Mouse (Mus musculus): ENCODE data around the gene Tmem87a.

The Tmem87a gene

DNA sequence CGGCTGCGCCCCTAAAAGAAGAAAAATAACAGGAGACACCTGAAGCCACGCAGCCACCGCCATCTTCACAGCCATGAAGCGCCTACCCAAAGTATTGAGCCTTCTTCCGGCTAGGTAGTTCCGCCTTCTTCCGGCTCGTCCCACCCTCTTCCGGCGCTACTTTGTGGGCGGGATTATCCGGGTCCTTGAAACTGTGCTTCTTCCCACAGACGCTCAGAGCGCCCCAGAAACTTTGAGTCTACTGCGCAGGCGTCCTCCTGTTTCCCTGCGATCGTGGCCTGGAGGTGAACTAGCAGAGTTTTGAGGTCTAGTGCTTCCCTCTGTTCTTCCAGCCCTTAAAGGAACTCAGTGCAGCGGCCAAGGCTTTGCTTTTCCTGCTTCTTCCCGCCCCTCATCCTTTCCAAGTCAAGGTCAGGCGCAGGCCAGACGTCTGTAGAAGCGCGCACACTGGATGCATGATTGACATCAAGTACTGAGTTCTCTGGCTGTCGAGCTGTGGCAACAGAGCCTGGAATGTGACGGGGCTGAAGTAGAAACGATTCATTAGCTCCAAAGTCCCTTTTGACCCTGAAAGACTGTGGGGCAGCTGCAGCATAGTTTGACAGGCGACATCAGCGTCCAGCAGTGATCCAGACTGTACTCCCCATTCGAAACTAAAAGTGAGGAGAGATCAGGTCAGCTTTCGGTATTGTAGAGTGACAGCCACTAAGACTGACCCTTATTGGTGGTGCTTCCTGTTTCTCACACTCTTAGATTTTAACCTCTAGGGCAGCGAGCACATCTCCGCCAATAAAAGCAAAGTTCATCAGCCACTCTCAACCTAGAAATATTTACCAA, at the start of gene Tmem87a:
Gene Tmem87a (minus strand): TSS at position 128 of the 837 bp plus-strand sequence.
- DNase-seq (ENCODE audit: low spot score in 2 of 2): peak; percentile 89 to 94

- no peak for DNase-seq (ENCODE audit: low spot score in 2 of 2)
Measured at GRCm38 (mm10) chr2:120452600-120452999, 48.7 kb upstream of the Tmem87a start.

DNA sequence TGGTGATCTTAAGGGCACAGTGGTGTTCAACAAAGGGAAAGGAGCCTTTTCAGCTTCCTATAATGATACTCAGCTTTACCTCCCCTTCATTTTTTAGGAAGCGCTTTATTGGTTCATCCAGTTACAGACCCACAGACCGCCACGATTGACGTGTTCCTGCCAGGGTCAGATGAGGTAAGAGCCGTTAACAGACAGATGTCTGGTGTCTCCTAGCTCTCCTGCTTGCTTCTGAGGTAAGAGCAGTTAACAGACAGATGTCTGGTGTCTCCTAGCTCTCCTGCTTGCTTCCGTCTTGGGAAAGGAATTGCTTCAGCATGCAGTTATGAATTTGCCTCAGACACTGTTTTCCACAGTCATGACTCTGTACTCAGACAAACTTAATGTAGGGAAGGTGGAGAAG, 46.8 kb upstream of the Tmem87a start:
- no peak for DNase-seq (ENCODE audit: low spot score in 2 of 2)

GRCm38 (mm10) chr2:120447306-120447705, 43.4 kb upstream of the Tmem87a start:
- no peak for DNase-seq (ENCODE audit: low spot score in 2 of 2)

DNA sequence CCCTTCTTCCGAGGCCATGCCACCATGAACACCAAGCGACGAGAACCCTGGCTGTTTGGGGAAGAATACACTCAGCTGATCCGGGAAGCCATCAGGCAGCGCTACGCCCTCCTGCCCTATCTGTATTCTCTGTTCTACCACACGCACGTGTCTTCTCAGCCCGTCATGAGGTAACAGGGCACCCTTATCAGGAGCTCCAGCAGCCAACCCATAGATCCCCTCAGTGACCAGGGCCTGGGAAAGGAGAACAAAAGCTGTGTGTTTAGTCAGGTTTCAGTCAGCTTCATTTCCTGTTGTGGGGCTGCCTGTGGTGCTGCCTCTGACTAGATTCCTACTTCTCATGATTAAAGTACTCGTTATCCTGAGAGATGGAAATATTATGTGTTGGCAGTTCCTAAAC, 42.5 kb upstream of the Tmem87a start:
- DNase-seq (ENCODE audit: low spot score in 2 of 2): no peak

DNA sequence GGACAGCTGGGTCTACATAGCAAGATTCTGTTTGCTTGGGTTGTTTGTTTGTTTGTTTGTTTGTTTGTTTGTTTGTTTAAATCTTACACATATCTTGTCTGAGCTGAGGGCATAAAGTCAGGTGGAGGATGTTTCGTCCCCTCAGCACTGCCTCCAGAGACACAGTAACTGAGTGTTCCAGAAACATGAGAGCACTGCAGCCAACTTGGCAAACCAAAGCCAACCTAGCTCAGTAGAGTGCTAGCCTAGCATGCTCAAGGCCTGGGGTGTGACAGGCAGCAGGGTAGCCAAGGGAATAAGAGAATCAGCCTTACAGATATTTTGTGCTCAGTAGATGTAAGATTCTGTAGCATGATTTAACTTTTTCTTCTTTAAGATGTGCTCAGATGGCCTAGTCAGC, 40.6 kb upstream of the Tmem87a start:
- no peak for DNase-seq (ENCODE audit: low spot score in 2 of 2)

DNA sequence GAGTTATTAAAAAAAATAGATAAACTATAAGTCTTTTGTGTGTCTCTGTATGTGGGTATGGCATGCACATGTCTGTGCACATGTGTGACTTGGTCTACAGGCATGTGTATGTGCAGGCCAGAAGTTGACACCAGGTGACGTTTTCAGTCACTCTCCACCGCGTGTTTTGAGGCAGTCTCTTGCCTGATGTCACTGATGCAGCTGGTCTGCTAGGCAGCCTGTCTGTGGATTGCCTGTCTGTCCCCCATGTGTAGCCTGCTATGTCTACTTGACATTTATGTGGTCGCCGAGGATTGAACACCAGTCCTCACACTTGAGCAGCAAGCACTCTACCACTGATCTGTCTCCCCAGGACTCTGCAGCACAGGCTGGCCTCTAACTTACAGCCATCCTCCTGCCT, 20.5 kb upstream of the Tmem87a start:
- DNase-seq (ENCODE audit: low spot score in 2 of 2): no peak

- peak in 1 of 2 experiments; percentile 5 for DNase-seq (ENCODE audit: low spot score in 2 of 2)
Measured at GRCm38 (mm10) chr2:120414738-120415414, 11.0 kb upstream of the Tmem87a start.

DNA sequence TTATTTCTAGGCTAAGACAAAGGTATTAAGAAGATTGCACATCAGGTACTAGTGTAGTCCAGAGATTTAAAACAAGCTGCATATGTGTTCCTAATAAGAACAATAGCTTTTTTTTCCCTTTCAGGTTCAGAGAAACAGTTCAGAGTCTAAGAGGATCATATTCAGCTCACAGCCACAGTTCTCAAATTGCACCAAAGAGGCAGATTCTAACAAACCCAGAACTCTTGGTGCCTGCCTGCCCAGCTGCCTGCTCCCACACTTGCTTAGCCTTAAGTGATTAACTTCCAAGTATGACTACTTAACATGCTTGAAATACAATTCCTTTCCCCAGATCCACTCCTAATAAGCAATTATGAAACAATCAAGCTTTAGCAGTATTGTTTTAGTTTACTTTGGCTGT, 10.2 kb upstream of the Tmem87a start:
- DNase-seq (ENCODE audit: low spot score in 2 of 2): no peak

GRCm38 (mm10) chr2:120411096-120411628, 7.2 kb upstream of the Tmem87a start:
- no peak for DNase-seq (ENCODE audit: low spot score in 2 of 2)

GRCm38 (mm10) chr2:120404823-120405765, 1.2 kb upstream of the Tmem87a start:
- no peak for DNase-seq (ENCODE audit: low spot score in 2 of 2)

DNA sequence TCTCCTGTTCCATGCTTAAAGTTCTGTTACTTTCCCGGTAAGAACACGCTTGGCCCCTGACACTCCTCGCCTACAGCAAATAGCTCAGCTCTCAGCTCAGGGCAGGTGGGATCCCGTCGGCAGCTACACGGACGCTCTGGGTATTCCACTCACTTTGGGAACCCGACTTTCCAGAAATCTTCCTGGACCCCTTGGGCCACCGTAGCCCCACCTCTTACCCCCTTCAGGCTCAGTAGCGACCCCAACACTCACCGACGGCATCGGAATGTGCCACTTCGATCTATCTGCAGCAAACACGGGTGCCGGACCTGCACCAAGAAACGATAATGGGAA, 294 bp downstream of the Tmem87a start, which contains the start of gene Ganc:
Gene Ganc (plus strand): TSS at position 244 of the 333 bp plus-strand sequence.
- no peak for DNase-seq (ENCODE audit: low spot score in 2 of 2)

- no peak for DNase-seq (ENCODE audit: low spot score in 2 of 2)
Measured at GRCm38 (mm10) chr2:120402813-120403212, 1.1 kb downstream of the Tmem87a start.

DNA sequence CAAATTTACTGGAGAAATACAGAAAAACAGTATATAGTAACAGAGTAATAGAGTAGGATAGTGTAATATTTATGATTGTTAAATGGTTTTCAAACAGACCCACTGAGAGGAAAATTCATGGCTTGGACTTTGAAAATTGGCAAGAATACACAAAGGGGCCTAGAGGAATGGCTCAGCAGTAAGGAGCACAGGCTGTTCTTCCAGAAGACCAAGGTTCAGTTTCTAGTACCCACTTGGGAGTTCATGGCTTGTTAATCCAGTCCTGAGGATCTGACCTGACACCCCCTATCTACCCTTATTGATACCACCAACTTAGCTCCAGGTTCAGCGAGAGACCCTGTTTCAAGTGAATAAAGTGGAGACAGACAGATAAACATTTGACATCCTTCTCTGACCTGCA, 6.0 kb downstream of the Tmem87a start:
- DNase-seq (ENCODE audit: low spot score in 2 of 2): no peak

DNA sequence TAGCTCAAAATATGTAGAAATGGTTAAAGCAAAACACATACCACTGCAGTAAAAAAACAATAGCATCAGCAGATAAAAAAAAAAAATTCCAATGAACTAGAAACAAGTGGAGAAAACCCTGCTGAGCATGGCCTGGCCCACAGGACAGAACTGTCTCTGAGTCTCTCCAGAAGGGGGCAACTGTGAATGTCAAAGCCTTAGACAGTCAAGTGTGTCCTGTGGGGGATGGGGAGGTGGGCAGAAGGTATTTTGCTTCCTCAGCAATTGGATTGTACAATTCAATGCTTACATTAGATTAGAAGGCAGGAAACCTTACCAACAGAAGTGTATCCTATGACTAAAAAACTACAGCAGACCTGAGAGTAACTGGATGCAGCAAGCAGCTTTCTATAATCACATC, 11.5 kb downstream of the Tmem87a start:
- no peak for DNase-seq (ENCODE audit: low spot score in 2 of 2)

DNA sequence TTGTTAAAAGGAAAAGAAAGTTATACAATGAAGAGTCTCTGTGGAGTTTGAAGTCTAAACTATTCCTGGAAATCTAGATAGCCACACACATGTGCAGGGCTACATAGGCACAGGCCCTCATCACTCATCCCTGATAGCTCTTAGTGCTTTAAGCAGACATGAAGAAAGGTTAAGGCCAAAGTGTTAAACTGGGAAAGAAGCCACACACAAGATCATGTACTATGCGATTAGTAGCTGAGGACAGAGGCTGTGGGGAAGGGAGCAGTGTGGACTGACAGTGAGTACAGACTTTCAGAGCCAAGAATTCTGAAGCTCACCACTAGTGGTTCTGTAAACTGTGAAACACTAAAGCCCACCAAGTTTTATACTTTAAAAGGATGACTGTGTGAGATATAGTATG, 13.0 kb downstream of the Tmem87a start:
- DNase-seq (ENCODE audit: low spot score in 2 of 2): no peak

- no peak for DNase-seq (ENCODE audit: low spot score in 2 of 2)
Measured at GRCm38 (mm10) chr2:120389376-120389775, 14.5 kb downstream of the Tmem87a start.

- no peak for DNase-seq (ENCODE audit: low spot score in 2 of 2)
Measured at GRCm38 (mm10) chr2:120387291-120387690, 16.6 kb downstream of the Tmem87a start.

DNA sequence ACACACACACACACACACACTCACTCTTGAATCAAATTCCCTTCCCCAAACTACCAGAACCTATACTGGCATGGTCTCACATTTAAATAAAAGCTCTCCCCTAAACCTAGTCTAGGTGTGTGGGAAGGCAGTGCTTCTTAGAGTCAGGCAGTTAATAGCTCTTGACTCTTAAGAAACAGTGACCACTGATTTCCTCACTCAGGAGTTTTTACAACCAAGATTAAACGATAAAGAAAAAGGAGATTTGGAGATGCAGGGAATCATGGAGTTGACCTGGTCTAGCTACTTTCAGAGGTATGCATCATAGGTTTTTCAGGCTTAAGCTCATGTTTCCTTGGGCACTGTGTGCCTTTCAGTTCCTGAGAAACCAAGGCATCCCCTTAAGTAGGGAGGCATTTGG, 17.6 kb downstream of the Tmem87a start:
- no peak for DNase-seq (ENCODE audit: low spot score in 2 of 2)

DNA sequence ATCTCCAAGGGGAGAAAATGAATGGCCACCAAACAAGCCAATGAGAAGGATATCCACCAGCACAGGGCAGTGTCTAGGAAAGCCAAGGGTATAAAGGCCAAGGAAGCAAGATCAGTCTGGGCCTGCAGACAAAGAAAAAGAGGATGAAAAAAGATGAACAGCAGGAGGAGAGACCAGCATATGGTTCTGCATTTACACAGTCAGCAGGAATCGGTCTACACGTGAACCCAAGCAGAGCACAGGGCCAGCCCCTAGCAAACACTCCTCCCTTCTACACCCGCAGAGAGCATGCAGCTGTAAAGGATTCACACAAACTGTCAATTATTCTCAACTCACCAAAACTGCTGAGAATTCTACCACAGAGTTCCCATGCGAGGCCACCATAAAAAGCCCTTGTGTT, 30.1 kb downstream of the Tmem87a start:
- no peak for DNase-seq (ENCODE audit: low spot score in 2 of 2)

- DNase-seq (ENCODE audit: low spot score in 2 of 2): no peak
Measured at GRCm38 (mm10) chr2:120367416-120368207, 36.3 kb downstream of the Tmem87a start.

Measured in frontal cortex, postnatal 25 days (tissue).